ENCODE assay signal across 8 mouse cellular contexts in the genomic region with DNA sequence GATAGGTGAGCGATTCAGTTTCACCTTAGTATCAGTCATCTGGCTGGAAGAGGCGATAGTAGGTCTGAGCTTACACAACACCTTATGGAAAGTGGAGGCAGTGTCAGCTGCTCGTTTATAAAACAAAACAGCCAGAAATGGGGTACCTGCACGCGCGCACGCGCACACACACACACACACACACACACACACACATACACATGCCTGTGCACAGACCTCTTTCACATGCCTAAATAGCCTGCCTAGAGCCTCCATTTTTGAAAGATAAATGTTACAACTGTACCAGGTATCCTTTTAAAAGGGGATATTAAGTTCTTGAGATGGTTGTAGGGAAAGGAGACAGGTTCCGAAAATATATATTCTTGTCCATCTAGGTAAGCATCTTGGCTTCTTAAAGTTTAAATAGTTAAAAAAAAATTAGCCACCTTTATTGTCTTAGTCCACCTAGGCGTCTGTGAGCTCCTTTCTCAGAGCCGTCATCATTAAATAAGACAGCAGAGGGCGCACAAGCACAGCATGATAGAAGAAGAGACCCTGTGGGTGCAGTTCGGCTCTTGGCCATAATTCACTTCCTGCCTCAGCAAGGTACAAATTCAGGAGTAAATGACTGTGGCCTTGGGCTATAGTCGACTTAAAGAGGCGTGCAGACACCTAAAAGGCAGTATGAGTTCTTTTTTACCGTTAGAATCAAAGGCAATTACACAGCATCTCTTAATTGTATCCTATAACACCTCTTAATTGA.
DNase-seq lines count a peak whose midpoint lies in the region; ATAC-seq and TF ChIP-seq lines count a peak whose summit lies in the region.

No protein-coding gene starts in this region.

- H3K4me2 ChIP-seq in kidney, postnatal 0 days (ENCODE audit: low read length): no peak overlapping the region
- no peak overlapping the region for H3K4me2 ChIP-seq in liver, embryonic 13.5 days
- no peak overlapping the region for H3K4me2 ChIP-seq in neural tube, embryonic 12.5 days (replicated peaks)

- H3K27ac ChIP-seq in kidney, postnatal 0 days: no peak overlapping the region
- no peak overlapping the region for H3K27ac ChIP-seq in liver, embryonic 13.5 days
- H3K27ac ChIP-seq in neural tube, embryonic 12.5 days: no peak overlapping the region

- H3K4me3 ChIP-seq in kidney, postnatal 0 days (replicated peaks; ENCODE audit: low read depth, low read length): no peak overlapping the region
- H3K4me3 ChIP-seq in liver, embryonic 13.5 days (replicated peaks): no peak overlapping the region
- no peak overlapping the region for H3K4me3 ChIP-seq in neural tube, embryonic 12.5 days

- no peaks in the 10 kb centered on the region for H3K9me3 ChIP-seq in kidney, postnatal 0 days (replicated peaks; ENCODE audit: low read length)
- H3K9me3 ChIP-seq in liver, embryonic 13.5 days (replicated peaks): no peaks in the 10 kb centered on the region
- H3K9me3 ChIP-seq in neural tube, embryonic 12.5 days: no peaks in the 10 kb centered on the region

- peak; percentile 52 to 56 for DNase-seq in B cell, adult 2 months
- peak; percentile 35 for DNase-seq in T-cell, adult 2 months (ENCODE audit: low spot score)
- peak; percentile 89 for DNase-seq in embryo, embryonic 10 days (ENCODE audit: low spot score)
- peak; percentile 82 for DNase-seq in kidney, postnatal 0 days (ENCODE audit: low spot score)
- peak; percentile 35 for DNase-seq in liver, embryonic 13.5 days
- peak; percentile 22 to 64 for DNase-seq in thymus, postnatal 10 days (ENCODE audit: low spot score in 2 of 2)

- H3K9ac ChIP-seq in kidney, postnatal 0 days (ENCODE audit: low read depth, low read length): no peak overlapping the region
- H3K9ac ChIP-seq in liver, embryonic 13.5 days: no peak overlapping the region
- no peak overlapping the region for H3K9ac ChIP-seq in neural tube, embryonic 12.5 days

- 47% methylated on average over 16 of the region's 16 CpGs for WGBS in kidney, postnatal 0 days
- WGBS in liver, embryonic 13.5 days (ENCODE audit: insufficient replicate concordance): 46% methylated on average over 16 of the region's 16 CpGs
- 52% methylated on average over 16 of the region's 16 CpGs for WGBS in neural tube, embryonic 12.5 days

- H3K36me3 ChIP-seq in kidney, postnatal 0 days (ENCODE audit: insufficient read depth, low read length): no peaks in the 10 kb centered on the region
- no peaks in the 10 kb centered on the region for H3K36me3 ChIP-seq in liver, embryonic 13.5 days
- H3K36me3 ChIP-seq in neural tube, embryonic 12.5 days: no peaks in the 10 kb centered on the region

- no peaks in the 10 kb centered on the region for H3K4me1 ChIP-seq in kidney, postnatal 0 days (replicated peaks; ENCODE audit: insufficient read depth, low read length)
- H3K4me1 ChIP-seq in liver, embryonic 13.5 days (replicated peaks): no peaks in the 10 kb centered on the region
- no peaks in the 10 kb centered on the region for H3K4me1 ChIP-seq in neural tube, embryonic 12.5 days

- peak; percentile 97 for ATAC-seq in granulocyte monocyte progenitor cell, adult 5-6 weeks (replicated peaks; ENCODE audit: poor library complexity, severe bottlenecking)
- peak; percentile 63; the same call in 1 of the 2 replicates for ATAC-seq in kidney, postnatal 0 days (replicated peaks; ENCODE audit: low FRiP score, low read depth)
- ATAC-seq in liver, embryonic 13.5 days (ENCODE audit: low read depth): no peak
- peak; percentile 87 for ATAC-seq in neural tube, embryonic 12.5 days (ENCODE audit: low FRiP score, low read depth)

- TF ChIP-seq CTCF in kidney, postnatal 0 days (IDR thresholded peaks at IDR 0.05; ENCODE audit: low read depth): peak; percentile 78

- no peaks in the 10 kb centered on the region for H3K27me3 ChIP-seq in kidney, postnatal 0 days (ENCODE audit: insufficient read depth, low read length)
- H3K27me3 ChIP-seq in liver, embryonic 13.5 days: no peaks in the 10 kb centered on the region
- peaks cover 26% of the 10 kb centered on the region for H3K27me3 ChIP-seq in neural tube, embryonic 12.5 days (replicated peaks)

Comparison
In these comparisons a context has a peak if more than half of its experiments do, and no peak if none do; other contexts are left out.
1. DNase-seq: peak in every context shown above with its lines; median percentile 89 in embryo, embryonic 10 days; 82 in kidney, postnatal 0 days; 54 in B cell, adult 2 months; 43 in thymus, postnatal 10 days; 35 in T-cell, adult 2 months; 35 in liver, embryonic 13.5 days.